Mouse (Mus musculus) heart, adult 8-10 months (tissue): ENCODE measurements around the gene Gypa. TPM values are rescaled to one million over a fixed set of nuclear protein-coding genes. Genes with fewer than 3 reads are reported as not detected.

Experiments
- DNase-seq: peaks from one replicate; pipeline ENCODE4 v3.0.0; 2022; ENCODE audit warnings: low spot score
- total RNA-seq, 4 experiments: library from RNA; stranded (reverse); gene quantifications; 2 replicates each; pipeline ENCODE4 v1.2.4; 2022

Gypa gene
- total RNA-seq, 4 experiments from 2014 or later: 0.22 to 0.54 (median 0.52) TPM; not detected in 1

DNA sequence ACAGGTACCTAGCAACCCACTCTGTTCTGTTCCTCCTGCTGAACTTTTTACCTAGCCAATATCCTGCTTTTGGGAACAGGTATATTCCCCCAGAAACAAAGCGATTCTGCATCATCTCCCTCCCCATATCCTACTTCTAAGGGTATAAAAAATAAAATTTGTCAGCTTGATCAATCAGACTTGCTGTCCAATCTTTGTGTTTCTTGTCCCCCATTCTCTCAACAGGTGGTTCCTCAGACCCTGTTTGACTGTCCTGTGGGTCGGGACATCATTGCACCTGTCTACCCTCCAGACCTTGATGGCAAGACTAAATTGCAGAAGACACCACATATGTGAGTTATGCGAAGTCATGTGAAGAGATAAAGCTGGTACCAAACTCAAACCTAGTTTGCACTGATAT lies 48.3 kb downstream of the Gypa start:
- DNase-seq: no peak

DNA sequence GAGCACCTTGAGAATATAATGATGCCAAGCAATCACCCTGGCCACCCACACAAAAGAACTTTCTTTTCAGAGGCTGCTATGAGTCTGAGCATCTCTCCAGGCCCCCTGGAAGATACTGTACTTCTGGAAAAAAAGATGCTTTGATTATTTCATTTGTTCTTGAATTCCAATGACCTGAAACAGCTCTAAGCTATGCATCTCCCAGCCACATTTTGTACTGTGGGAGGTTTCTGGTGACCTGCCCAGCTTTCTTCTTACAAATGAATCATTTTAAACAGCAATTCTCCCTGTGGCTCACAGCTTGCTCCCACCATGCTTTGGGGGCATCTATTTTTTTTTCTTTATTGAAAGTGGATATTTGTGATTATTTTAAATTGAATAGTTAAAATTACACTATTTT lies 56.9 kb downstream of the Gypa start:
- DNase-seq: no peak

DNA sequence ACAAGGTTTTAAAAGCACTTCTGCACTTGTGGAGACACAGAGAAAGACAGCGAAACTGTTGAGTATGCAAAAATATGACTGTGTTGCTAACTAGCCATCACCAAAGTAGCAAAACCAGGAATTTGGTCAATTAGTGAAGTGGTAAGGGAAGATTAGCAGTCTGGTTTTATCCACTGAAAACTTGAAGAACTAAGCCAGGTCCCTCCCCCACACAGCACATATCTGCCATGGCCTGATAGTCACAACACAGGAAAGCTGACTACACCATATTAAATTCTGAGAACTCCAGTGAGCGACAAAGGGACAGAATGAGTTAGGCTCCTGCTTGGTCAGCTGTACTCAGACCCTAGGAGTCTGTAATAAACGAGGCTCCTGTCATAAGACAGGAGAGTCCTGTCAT lies 57.7 kb downstream of the Gypa start:
- DNase-seq: no peak

DNA sequence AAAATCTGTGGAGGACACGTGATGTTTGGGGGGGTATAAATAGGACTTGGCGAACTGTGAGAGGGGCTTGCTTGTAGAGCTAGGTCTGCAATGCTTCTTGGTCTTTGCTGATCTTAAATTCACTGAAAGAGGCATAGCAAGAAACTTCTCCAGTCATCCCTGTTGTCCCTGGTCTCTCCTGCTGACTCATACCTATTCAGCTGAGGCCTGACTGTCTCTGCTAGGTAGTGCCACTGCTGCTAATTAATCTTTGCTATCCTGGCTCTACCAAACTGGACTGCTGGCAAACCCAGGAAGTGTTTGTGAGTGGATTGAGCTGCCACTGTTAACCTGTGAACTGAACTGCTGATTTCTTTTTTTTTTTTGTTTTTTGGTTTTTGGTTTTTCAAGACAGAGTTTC lies 61.4 kb downstream of the Gypa start:
- no peak for DNase-seq

Other genes with a start within 250 kb of the Gypa start
- gene Frem3, start 117.3 kb downstream of the Gypa start, total RNA-seq: not detected
- gene Smarca5, start 245.7 kb downstream of the Gypa start, total RNA-seq: 10 to 100 TPM; 35.5 to 39.2 (median 38.8) TPM